Mouse (Mus musculus): ENCODE data around the gene Manbal. TPM values are rescaled to one million over a fixed set of nuclear protein-coding genes. Genes with fewer than 3 reads are reported as not detected.

Manbal gene
- total RNA-seq, 4 experiments from 2014 or later = 36.3 to 40.3 (median 36.5) TPM

DNA sequence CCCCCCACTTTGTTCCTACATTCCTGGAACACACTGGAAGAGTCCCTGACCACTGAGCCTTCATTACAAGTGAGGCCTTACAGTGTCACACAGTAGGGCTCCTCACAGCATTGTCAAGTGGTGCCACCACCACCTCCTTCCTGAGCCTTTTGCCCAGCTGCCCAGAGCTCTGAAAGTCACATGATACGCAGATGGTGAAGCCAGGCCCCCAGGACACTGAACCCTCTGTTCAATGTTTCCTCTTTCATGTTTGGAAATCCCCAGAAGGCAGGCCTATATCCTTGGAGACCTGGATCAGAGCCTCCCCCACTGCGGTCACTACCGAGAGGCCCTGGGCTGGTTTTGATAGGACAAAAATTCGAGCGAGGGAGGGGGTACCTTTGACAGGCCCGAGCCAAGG is 49.8 kb downstream of the Manbal start:
- DNase-seq = no peak

DNA sequence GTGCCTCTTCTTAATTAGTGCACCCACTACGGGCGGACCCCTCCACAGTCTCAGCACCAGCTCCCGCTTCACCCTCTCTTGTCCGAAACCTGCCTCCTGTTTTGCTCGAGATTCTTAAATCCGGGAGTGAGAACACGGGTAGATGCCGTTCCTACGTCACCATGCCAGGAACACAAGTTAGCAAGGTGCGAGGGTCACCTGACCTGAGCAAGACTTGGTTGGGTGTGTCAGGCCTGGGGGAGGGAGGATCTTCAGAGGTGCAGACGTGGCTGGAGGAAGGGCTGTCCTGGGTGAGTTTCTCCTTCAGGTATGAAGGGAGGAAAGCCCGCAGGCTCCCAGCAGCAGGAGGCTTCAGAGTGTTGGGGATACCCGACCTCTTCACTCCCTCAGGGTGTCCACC is 50.8 kb downstream of the Manbal start, which contains the start of gene Src:
Gene Src, plus strand, starts transcription at position 239 of the 400 bp plus-strand sequence.
- DNase-seq = no peak

DNA sequence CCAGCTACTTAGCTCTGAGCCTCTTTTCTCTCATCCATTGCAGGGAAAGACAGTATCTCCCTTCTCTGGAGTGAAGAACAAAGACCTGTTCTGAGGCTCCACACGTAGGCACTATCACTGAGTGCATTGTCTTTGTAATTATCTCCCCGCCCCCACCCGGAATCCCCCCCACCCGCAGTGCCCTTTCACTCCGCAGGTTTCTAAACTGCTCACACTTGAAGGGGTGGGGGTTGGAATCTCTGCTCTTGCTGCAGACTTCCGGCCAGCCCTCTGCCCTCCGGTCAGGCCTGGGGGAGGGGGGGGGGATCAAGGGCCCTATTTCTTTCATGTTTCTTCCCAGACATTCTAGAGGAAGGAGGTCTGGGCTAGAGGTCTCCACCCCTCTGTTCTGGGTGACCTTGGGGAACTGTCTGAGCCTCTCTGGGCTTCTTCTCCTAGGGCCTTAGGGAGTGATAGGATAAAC is 51.2 kb downstream of the Manbal start:
- DNase-seq = no peak

DNA sequence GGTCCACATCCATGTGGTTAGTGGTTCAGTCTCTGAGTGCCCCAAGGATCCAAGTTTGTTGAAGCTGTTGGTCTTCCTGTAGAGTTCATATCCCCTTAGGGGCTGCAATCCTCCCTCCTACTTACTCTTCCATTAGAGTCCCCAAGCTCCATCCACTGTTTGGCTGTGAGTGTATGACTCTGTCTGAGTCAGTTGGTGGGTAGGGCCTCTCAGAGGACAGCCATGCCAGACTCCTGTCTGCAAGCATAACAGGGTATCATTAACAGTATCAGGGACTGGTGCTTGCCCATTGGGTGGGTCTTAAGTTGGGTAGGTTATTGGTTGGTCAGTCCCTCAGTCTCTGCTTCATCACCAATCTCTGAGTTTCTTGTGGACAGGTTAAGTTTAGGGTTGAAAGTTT is 52.1 kb downstream of the Manbal start:
- no peak for DNase-seq

DNA sequence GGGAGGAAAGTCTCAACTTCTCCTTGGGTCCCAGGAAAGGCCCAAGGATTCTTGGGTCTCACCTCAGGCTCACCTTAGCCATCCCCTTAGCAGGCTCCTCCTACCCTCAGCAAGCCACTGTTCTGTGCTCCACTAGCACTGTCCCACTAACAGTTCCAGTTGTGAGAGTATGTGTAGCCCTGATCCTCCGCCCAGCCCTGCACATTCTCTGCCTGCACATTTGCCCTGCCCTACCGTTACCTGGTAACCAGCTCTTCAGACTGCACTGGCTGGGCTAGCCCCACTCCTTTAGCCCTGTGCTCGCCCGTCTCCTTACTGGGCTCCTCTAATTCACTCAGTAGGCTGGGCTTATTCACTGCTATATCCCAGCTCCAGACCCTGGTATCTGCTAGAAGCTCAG is 53.0 kb downstream of the Manbal start:
- no peak for DNase-seq

DNA sequence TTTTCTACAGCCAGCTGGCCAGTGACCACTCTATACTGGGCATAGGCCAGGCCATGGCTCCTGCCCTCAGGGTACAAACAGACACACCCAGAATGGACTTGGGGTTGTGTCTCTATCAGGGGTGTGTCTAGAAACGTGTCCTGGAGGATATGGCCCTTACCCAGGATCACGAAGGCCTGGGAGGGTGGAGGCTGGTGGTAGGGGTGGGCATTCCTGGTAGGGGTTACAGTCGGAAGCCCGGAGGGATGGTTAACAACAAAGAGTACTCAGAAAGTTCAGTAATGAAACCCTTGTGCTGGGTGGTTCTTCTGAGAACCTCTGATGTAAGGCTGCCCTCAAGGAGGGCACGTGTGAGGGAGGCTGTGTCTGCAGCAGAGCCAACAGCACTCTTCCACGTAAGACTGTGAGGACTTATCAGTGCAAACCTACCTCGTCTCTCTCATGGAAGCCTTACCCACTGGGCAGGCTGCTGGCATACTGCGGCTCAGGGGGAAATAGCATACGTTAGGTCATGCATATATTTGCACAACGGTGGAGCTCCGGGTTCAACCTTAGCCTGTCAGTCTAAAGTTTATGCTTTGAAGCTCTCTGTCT is 54.8 kb downstream of the Manbal start:
- no peak for DNase-seq

DNA sequence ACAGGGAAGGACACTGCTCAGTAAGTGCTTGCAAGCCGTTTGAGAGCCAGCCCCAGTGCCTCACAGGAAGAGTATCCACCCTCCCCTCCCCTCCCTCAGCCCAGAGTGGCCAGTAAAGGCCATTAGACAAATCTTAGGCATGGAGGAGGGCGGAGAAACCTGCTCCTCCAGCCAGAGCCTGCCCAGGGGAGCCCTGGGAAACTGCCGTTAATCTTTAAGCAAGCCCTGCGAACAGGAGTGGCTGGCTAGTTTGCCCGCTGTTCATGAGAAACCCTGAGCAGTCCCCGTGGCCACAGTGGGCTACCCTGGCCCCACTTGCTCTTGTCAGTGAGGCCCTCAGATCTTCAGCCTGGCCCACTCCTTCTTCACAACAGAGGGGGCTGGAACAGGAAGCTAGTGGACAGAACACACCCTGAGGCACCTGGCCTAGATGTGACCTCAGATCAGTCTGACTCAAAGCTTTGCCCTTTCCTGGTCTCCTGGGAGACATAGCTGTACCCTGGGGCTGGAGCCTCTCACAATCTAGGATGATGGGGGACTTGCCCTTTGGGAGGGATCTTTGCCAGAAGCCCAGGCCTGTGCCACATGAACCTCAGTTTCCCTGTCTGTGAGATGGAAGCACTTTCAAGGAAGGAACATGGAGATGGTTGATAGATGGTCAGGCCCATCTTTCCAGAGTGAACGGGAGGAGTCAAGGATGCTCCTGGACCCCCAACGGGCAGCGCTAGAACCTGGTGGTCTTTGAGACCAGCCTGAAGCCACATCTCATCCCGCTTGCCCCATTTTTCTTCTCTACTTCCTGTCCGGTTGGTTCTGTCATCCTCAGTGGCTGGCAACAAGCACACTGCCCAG is 55.7 kb downstream of the Manbal start:
- no peak for DNase-seq

DNA sequence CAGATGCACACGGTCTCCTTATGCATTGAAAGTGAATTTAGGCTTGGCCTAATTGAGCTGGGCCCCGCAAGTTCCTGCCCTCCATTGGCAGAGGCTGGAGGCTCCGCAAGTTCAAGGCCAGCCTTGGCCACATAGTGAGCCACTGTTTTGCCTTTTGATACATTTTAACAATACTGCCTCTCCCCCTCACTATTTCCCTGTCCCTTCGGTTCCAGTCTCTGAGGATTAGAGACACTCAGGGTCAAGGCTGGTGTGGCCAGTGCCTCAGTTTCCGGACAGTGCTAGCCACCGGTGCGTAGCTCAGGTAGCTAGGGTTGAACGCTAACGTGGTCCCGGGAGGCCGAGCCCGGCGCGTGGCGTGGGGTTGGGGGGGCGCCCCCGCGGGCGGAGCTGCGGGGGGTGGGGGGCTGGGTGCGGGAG is 56.3 kb downstream of the Manbal start:
- no peak for DNase-seq

DNA sequence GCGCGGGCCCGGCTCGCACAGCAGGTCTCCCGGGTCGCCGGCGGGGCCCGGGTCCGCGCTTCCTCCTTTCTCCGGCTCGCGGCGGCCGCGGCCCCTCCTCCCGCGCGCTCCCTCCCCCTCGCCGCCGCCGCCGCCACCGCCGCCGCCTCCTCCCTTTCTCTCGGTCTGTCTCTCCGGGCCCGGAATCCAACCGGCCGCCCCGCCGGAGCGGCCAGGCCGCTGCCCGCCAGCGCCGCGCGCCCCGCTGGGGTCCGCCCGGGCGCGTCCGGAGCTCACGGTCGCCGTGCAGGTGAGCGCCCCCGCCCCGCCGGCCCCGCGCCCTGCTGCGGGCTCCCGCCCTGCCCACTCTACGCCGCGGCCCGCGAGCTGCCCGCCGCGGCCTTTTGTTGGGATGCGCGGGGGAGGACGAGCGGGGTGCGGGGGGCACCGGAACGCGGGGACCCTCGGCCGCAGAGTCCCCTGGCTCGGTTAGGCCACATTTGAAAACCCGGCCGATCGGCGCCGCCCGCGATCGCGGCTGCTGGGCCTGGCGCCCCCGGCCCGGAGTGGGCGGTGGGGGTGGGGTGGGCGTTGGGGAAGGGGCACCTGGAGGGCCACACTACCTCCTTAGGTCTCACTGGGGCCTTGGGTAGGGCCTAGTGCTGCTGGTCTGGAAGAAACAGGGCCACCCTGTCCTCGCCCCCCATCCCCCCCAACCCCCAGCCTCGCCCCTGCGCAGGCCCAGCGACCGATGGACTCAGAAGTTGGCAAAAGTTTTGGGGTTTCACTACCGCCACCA is 56.9 kb downstream of the Manbal start:
- no peak for DNase-seq

DNA sequence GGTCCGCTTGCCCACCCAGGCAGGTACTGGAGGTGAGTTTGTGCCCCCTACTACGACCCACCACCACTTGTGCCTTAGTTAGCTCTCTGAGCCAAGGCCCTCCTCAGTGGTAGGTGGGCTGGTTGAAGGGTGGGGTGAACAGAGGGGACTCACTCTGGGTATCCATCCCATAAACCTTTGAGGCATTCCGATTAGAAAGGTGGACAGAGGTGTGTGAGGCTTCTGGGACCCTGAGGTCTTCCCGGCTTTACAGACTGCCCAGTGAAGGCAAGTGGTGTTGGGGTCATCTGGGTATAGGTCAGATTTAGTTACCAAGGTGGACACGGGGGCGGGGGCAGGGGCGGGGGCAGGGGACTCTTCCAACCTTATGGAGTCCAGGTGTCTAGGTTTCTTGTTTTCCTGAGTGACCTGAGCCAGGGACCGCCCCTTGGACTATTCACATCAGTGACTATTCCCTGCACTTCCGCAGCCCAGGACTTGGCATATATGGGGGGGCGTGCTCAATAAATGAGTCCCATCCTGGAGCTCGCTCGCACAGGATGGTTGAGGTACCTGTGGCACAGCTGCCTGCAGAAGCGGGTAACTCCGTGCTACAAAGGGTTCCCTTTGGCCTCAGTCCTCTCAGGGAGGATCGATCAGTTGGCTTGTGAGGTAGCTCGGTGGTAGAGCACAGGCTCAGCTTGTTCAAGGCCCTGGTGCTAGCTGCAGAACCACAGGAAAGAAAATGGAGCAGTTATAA is 57.7 kb downstream of the Manbal start:
- no peak for DNase-seq

DNA sequence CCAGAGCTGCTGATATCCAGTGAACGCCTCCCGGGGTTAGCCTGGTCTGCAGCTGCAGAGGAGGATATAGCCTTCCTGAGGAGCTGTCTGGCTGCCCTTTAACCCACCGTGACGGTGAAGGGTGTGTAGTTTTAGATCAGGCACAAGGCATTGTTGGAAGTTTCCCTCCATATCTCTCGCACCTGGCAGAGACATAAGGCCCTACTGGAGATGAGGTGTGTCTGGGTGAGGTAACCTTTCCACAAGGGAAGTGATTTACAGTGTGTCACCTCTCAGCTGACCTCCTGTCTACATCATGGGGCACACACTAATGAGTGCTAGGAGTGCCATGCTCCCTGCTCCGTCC is 58.2 kb downstream of the Manbal start:
- DNase-seq = no peak

DNA sequence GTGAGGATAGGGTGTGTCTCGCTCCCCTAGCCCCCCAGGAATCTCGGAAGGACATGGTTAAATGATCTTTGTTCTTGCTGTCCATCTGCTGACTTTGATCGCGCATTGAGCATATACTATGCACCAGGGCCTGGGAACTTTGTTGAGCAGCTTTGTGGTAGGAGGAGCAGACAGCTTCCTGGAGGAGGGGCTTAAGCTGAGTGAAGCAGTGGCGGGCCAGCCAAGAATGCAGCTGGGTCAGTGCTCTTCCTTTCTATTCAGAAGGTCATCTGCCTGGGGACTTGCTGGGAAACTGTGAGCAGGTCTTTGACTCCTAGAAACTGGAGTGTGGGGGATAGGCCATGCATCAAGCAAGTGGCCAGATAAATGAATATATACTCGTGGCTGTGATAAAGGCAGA is 58.8 kb downstream of the Manbal start:
- no peak for DNase-seq

DNA sequence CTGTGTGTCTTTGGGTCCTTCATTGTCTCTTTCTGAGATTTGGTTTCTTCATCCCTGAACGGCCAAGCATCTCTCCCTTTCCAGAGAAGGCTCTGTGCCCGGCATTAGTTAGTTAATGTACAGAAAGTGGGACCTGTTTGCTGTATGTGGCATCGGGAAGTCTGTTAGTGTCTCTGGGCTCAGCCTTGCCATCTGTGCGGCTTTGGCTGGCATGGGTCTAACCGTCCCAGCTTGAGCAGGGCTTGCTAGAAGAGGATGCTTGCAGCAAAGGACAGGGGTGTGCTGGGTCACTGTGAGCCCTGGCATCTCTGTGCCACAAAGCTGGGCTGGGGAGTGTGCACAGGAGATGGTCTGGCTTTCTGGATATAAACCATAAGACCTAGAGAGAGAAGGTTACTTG is 59.8 kb downstream of the Manbal start:
- no peak for DNase-seq

DNA sequence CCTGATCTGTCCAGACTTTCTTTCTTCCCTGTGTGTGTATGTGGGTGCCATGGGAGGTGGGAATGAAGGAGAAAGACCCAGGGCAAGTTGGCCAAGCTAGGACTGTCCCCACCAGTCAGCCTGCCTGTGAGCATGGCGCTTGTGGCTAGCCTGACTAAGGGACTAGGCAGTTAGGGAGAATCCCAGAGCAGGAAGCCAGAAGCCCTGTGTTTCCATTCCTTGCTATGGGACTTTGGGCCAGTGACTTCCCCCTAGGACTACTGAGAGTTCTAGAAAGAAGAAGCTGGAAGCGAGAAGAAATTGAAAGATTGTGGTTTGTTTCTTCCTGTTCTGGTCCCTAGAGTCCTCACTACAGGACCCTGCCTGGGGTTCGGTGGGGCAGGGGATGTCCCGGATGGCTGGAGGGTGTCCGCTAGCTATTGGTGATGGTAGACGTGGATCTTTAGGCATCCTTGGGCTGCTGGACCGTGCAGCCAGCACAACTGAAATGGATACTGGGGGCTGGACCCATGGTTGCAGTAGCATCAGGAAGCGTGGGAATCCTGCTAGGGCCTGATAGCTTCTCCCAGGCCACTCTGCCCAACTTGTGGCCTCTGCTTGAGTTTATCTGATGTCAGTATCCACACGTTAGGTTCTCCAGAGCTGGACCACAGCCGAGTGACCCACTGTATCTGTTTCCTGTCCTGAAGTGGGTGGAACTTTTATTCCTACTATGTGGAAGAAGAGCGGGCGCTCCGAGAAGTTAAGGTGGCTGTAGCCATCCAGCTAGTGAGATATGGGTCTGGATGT is 61.2 kb downstream of the Manbal start:
- DNase-seq = no peak

DNA sequence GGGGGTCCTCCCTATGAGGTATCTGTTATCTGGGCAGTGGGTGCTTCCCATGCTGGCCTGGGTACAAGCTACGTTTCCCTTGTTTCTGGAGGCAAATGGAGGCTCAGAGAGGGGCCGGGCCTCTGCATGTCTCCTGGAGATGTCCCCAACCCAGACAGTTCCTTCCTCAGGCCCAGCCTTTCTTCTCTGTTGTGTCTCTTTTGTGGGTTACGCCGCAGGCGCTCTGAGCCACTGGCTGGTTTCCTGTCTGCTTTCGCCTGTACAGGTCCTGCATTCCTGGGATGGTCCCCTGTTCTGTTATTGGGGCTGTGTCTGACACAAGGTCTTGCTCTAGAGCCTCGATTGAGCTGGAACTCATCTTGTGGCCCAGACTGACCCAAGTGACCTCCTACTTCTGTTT is 62.3 kb downstream of the Manbal start:
- no peak for DNase-seq

DNA sequence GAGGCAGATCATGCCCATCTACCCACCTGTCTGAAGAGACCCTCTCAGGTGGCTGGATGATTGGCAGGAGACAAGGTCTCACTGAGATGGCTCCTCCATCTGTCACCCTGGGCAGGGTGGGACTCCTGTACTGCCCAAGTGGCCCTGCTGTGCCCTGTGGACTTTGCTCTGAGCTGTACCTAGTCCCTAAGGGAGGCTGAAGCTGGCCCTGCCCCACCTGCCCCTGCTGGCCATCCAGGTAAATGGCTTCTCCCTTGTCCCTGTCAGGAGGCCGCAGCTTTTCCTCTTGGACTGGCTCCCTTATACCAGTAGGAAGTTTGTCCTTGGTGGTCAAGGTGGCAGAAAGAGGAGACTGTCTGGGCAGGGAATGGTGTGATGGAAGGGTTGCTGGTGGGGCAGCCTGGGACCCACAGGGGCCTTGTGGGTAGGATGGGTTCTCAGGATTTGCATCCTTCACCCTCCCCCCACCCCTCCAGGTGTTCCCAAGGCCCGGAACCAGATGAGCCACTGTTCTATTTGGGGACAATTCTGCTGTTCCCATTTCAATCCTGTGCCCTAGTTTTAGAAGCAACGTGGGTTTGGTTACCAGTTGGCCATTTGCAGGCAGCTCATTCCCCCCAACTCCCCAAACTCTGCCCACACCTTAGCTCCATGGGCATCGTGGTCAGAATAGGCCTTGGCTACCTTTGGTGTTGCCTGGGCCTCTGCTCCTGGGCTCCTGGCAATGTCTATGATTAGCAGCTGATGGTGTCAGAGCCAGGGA is 63.5 kb downstream of the Manbal start:
- no peak for DNase-seq

DNA sequence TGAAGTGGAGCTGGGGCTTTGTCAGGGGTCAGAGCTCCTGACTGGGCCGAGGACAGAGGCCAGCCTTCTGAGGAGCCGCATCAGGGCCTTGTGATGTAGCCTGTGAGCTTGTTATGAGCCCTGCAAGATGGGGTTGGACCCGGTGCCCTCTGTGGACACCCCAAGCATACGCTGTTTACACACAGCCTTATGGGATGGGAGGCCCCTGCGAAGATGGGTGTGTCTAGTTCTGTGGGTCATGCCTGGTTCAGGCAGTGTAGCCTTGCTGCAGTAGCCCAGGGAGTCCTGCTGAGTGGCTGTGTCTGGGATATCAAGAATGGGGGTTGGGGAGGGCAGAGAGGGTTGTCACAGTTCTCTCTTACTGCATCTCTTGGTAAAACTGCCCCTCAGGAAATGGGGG is 64.5 kb downstream of the Manbal start:
- no peak for DNase-seq

DNA sequence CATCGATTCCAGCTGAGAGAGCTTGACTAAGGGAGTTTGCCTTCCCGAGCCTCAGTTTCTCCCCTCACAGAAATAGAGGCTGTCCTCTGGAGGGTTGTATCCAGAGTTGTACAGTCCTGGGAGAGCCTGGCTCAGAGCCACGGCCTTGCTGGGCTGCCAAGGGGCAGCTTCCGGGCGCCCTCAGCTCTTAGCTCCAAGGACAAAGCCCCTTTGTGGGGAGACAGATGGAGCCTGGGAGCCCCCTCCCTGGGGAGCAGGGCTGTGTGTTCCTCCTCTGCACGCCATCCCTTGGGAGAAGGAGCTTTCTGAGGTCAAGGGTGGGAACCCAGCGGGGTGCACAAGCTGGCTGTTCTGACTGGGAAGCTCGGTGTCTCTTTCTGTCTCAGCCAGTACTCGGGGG is 65.1 kb downstream of the Manbal start:
- no peak for DNase-seq

DNA sequence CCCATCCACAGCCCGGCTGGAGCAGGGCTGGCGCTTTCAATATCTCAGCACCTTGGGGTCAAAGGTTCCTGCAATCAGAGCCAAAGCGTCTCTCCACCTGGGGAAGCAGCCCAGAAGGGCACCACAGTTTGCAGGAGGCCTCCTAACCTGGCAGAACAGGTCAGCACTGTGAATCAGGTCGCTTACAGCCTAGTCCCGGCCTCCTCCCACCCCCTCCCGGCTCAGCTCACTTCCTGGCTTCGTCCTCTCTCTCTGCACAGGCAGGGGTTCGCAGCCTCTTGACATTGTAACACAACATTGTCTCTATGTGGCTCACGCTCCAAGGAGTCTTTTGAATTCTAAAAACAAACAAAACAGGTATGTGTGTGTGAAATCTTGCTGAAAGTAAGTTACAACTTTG is 66.6 kb downstream of the Manbal start:
- DNase-seq = no peak

DNA sequence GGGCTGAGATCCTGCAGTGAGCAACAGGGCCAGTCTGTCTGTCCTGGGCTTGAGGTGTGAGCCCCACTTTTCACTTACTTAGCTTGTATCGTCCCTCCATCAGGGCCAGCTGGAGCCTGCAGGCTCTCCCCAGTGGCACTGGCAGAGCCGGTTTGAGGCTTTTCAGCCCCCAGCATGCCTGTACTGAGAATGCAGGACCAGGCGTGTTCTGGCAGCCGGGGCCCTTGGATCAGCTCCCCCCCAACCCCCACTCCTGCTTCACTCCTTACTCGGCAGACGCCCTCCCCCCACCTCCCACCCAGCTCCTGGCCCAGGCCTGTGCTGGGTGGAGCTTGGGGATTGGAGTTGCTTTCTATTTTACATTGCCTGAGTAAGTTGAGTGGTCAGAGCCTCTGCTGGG is 67.1 kb downstream of the Manbal start:
- no peak for DNase-seq

DNA sequence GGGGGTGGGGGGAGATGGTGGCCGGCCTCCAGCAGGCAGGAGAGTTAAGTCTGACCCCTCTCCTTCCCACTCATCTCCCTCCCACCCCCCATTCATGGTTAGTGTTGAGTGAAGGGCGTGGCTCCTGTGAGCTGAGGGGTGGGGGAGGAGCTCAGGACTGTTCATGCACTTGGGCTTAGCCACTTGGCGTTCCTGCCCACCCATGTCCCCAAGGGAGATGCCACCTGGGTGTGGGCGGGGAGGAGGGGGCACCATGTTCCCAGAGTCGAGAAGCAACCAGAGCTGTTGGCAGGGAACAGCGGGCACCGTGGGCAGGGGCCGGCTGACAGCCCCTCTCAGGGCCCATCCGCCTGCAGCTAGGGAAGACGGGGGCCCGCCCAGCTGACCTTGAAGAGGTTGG is 69.1 kb downstream of the Manbal start:
- no peak for DNase-seq

Data from adrenal gland, adult 8-10 months (tissue).